In the genomic region with DNA sequence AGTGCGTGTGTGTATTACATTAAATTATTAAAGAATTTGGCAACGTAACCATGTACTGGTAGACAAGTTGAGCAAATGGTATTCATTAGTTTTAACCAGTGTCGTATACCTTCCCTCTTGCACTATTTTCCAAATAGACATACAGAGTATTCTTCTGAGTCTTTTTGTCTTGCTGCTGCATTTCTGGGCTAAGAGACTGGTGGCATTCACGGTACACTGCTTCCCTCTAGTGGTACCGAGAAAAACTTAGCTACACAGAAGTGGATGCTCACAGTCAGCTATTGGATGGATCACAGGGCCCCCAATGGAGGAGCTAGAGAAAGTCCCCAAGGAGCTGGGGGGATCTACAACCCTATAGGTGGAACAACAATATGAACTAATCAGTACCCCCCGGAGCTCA, we compare ENCODE assay signal across 8 mouse cellular contexts.
DNase-seq lines count a peak whose midpoint lies in the region; ATAC-seq and TF ChIP-seq lines count a peak whose summit lies in the region.
"Not testable (repeated sequence)": the region's sequence is repeated elsewhere in the genome, so short reads cannot be mapped to it uniquely, and the experiment has no call there.

No protein-coding gene starts in this region.

- H3K9ac ChIP-seq in forebrain, embryonic 15.5 days (replicated peaks); liver, adult 2 months (ENCODE audit: low read depth, low read length); neural tube, embryonic 11.5 days (ENCODE audit: low read length): not testable (repeated sequence)

- H3K4me1 ChIP-seq in forebrain, embryonic 15.5 days; hindbrain, embryonic 10.5 days (replicated peaks); liver, adult 2 months (ENCODE audit: control insufficient read depth, insufficient read depth, low read length); neural tube, embryonic 11.5 days (ENCODE audit: control insufficient read depth, insufficient read depth, low read length): not testable (repeated sequence)

- not testable (repeated sequence) for H3K27ac ChIP-seq in forebrain, embryonic 15.5 days (replicated peaks); hindbrain, embryonic 10.5 days; liver, adult 2 months (replicated peaks; ENCODE audit: insufficient read depth, low read depth, low read length); neural tube, embryonic 11.5 days (ENCODE audit: low read depth, low read length)

- peaks cover 39% of the 10 kb centered on the region for H3K27me3 ChIP-seq in Patski
- not testable (repeated sequence) for H3K27me3 ChIP-seq in forebrain, embryonic 15.5 days; hindbrain, embryonic 10.5 days (ENCODE audit: insufficient read depth, poor library complexity, severe bottlenecking); liver, adult 2 months (ENCODE audit: control insufficient read depth, insufficient read depth, low read length); neural tube, embryonic 11.5 days (ENCODE audit: control insufficient read depth, insufficient read depth, low read length)

- peak; percentile 66 for TF ChIP-seq CTCF in Patski (IDR thresholded peaks at IDR 0.05)
- peak; percentile 37 for TF ChIP-seq CTCF in liver, adult 2 months (IDR thresholded peaks at IDR 0.05; ENCODE audit: low read depth, low read length)

- not testable (repeated sequence) for ATAC-seq in Patski
- ATAC-seq in forebrain, embryonic 15.5 days (replicated peaks) = peak; percentile 90
- ATAC-seq in neural tube, embryonic 11.5 days (ENCODE audit: insufficient read depth, low FRiP score, low TSS enrichment) = peak; percentile 63

- not testable (repeated sequence) for H3K9me3 ChIP-seq in forebrain, embryonic 15.5 days; hindbrain, embryonic 10.5 days; neural tube, embryonic 11.5 days (ENCODE audit: control insufficient read depth, low read length)

- H3K36me3 ChIP-seq in forebrain, embryonic 15.5 days; hindbrain, embryonic 10.5 days; liver, adult 2 months (ENCODE audit: control insufficient read depth, insufficient read depth, low read length); neural tube, embryonic 11.5 days (ENCODE audit: control insufficient read depth, insufficient read depth, low read length): not testable (repeated sequence)

- in situ Hi-C loops in Patski (cut with MboI; ENCODE audit: low pct_unique_long_range_greater_than_20kb) = loop anchor here (10.0 kb wide), 1 partner anchor 1796 kb away; no protein-coding TSS in a partner anchor

- TF ChIP-seq POLR2A in liver, adult 2 months (IDR thresholded peaks at IDR 0.05; ENCODE audit: extremely low read depth, insufficient read depth, low read length) = not testable (repeated sequence)

- POLR2A ChIA-PET in Patski (lab: Charles Lee) = not testable (repeated sequence)

- not testable (repeated sequence) for H3K4me3 ChIP-seq in forebrain, embryonic 15.5 days; hindbrain, embryonic 10.5 days; liver, adult 2 months (ENCODE audit: insufficient read depth, low read depth, low read length); neural tube, embryonic 11.5 days (ENCODE audit: low read depth, low read length)

- DNase-seq in Patski (ENCODE audit: low read depth, low spot score) = not testable (repeated sequence)
- peak; percentile 7 for DNase-seq in cerebellum, adult 9-10 months
- peak; percentile 27 for DNase-seq in hindbrain, embryonic 10.5 days (ENCODE audit: low spot score)
- peak; percentile 16 to 23 for DNase-seq in kidney, postnatal 4 days
- DNase-seq in liver, adult 2 months (ENCODE audit: extremely low read depth, low read depth, low spot score) = peak; percentile 15
- DNase-seq in neural tube, embryonic 11.5 days (ENCODE audit: low spot score) = peak; percentile 51
- peak; percentile 9 for DNase-seq in urinary bladder, postnatal 14 days (ENCODE audit: low spot score)

- H3K79me2 ChIP-seq in liver, adult 2 months (ENCODE audit: control insufficient read depth, insufficient read depth, low read length) = not testable (repeated sequence)

- WGBS in forebrain, embryonic 15.5 days = 34% methylated on average over 6 of the region's 6 CpGs
- 36% methylated on average over 6 of the region's 6 CpGs for WGBS in hindbrain, embryonic 10.5 days
- WGBS in liver, adult 2 months = 33% methylated on average over 6 of the region's 6 CpGs
- WGBS in neural tube, embryonic 11.5 days = 39% methylated on average over 6 of the region's 6 CpGs

- CTCF ChIA-PET in Patski (lab: Charles Lee) = interaction anchor here (1.2 kb wide), 1 partner anchor 10 kb away, joined by 5 read pairs; no protein-coding TSS in a partner anchor

- H3K4me2 ChIP-seq in forebrain, embryonic 15.5 days (replicated peaks); neural tube, embryonic 11.5 days (ENCODE audit: low read depth): not testable (repeated sequence)
